In the genomic region with DNA sequence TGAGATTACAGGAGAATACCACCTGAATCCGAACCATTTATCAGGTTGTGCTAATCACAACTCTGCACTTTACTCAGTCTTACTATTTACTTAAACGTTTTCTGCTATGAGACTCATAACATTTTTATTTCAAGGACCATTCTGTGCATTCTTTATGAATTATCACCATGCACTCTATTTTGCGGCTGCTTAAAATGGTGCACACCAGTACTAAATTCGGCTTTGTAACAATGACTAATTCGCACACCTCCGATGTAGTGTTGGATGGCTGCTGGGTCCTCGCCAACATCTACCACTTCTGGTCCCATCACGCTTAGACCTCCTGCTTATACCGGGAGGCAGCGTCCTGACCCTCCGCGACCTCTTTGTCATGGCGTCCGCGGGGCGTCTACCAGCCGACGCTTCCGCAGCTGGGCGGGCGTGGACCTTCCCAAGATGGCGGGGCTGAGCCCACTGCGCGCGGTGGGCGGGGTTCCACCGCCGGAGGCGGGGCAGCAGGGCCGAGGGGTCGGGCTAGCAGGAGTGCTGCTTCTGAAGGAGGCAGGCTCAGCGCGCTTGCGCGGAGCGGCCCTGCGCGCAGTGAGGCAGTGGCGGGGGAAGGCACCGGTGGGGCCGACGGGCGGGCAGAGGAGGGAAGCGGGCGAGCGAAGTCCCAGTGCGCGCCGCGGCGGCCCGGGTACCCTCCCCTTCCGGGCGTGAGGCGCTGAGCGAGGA, we compare ENCODE assay signal across 8 mouse cellular contexts. TPM values are rescaled to one million over a fixed set of nuclear protein-coding genes. Genes with fewer than 3 reads are reported as not detected.
DNase-seq lines count a peak whose midpoint lies in the region; ATAC-seq and TF ChIP-seq lines count a peak whose summit lies in the region.

A gene (plus strand): TSS at position 590 of the 714 bp plus-strand sequence.

- no peak for TF ChIP-seq EP300 in lung, postnatal 0 days (IDR thresholded peaks at IDR 0.05)

- peak within 1 kb of the TSS; percentile 67 for H3K4me2 ChIP-seq in lung, postnatal 0 days (replicated peaks; ENCODE audit: low read depth, low read length)

- no peaks in the 10 kb centered on the region for H3K27me3 ChIP-seq in hindbrain, embryonic 10.5 days (ENCODE audit: insufficient read depth, poor library complexity, severe bottlenecking)
- no peaks in the 10 kb centered on the region for H3K27me3 ChIP-seq in lung, postnatal 0 days (replicated peaks; ENCODE audit: insufficient read depth, low read length)

- H3K9me3 ChIP-seq in hindbrain, embryonic 10.5 days = no peaks in the 10 kb centered on the region
- H3K9me3 ChIP-seq in lung, postnatal 0 days (ENCODE audit: low read length) = no peaks in the 10 kb centered on the region

- peak within 1 kb of the TSS; percentile 100 for H3K27ac ChIP-seq in hindbrain, embryonic 10.5 days
- peak within 1 kb of the TSS; percentile 96 for H3K27ac ChIP-seq in lung, postnatal 0 days (ENCODE audit: low read length)

- peak; percentile 97 for DNase-seq in MN1 (ENCODE audit: low spot score)
- DNase-seq in cerebellum, adult 9-10 months = peak; percentile 98
- peak; percentile 99 for DNase-seq in hindbrain, embryonic 10.5 days (ENCODE audit: low spot score)
- DNase-seq in layer of hippocampus, adult 9-11 months = peak; percentile 99
- DNase-seq in lung, postnatal 0 days (ENCODE audit: low spot score) = peak; percentile 98
- peak; percentile 96 for DNase-seq in ovary, postnatal 14 days (ENCODE audit: low spot score)
- DNase-seq in thymus, postnatal 14 days = peak; percentile 100

- no peak for TF ChIP-seq CTCF in lung, postnatal 0 days (IDR thresholded peaks at IDR 0.05)

- H3K4me3 ChIP-seq in hindbrain, embryonic 10.5 days = peak within 1 kb of the TSS; percentile 86
- H3K4me3 ChIP-seq in lung, postnatal 0 days (ENCODE audit: low read depth, low read length) = peak within 1 kb of the TSS; percentile 79

- H3K9ac ChIP-seq in lung, postnatal 0 days (replicated peaks; ENCODE audit: low read depth) = peak within 1 kb of the TSS; percentile 95

- ATAC-seq in frontal cortex, adult (ENCODE audit: low TSS enrichment) = peak; percentile 94
- peak; percentile 93 for ATAC-seq in lung, postnatal 0 days

- H3K4me1 ChIP-seq in hindbrain, embryonic 10.5 days (replicated peaks) = peaks cover 11% of the 10 kb centered on the region
- H3K4me1 ChIP-seq in lung, postnatal 0 days (ENCODE audit: insufficient read depth, low read depth, low read length) = peaks cover 14% of the 10 kb centered on the region; the same call in 1 of the 2 replicates

- WGBS in hindbrain, embryonic 10.5 days = 2% methylated on average over 54 of the region's 56 CpGs
- WGBS in lung, postnatal 0 days = 2% methylated on average over 46 of the region's 56 CpGs

- H3K36me3 ChIP-seq in hindbrain, embryonic 10.5 days = no peaks in the 10 kb centered on the region
- H3K36me3 ChIP-seq in lung, postnatal 0 days (ENCODE audit: insufficient read depth, low read length) = no peaks in the 10 kb centered on the region

RNA-seq across cellular contexts. Expression of the gene that starts here (rescaled TPM):
- polyA plus RNA-seq in hindbrain, embryonic 10.5 days (2016; fragmentation: Nextera tagmentation; extraction: Ambion mirVana) = 93.0 and 95.7 TPM in 2 replicates
- polyA plus RNA-seq in lung, postnatal 0 days (2015; fragmentation: Nextera tagmentation; extraction: Ambion mirVana) = 44.9 and 48.4 TPM in 2 replicates

Comparison
In these comparisons a context has a peak if more than half of its experiments do, and no peak if none do; other contexts are left out.
1. Peak in every context shown above with its lines: DNase-seq, ATAC-seq, H3K4me3 ChIP-seq and H3K27ac ChIP-seq.